Mouse (Mus musculus) hematopoietic stem cell, adult 5-6 weeks (primary cell): ENCODE measurements around the gene Foxo6. TPM values are rescaled to one million over a fixed set of nuclear protein-coding genes. Genes with fewer than 3 reads are reported as not detected.
A peak's percentile ranks its signal among the peaks of the same experiment; 100 is the strongest.

Experiments used
- ATAC-seq, 2 experiments: fragments of 125-278 bp in 1 of 2; replicated peaks in 1 of 2; 2 replicates each; pipeline ENCODE4 v1.8.0; 2016 to 2017; ENCODE audit warnings: inconsistent platforms in 2 of 2, mild to moderate bottlenecking in 2 of 2, moderate number of reproducible peaks in 2 of 2, low read depth in 1 of 2, moderate TSS enrichment in 1 of 2; ENCODE audit not compliant: low FRiP score in 2 of 2, poor library complexity in 2 of 2, severe bottlenecking in 2 of 2, insufficient read depth in 1 of 2, low TSS enrichment in 1 of 2
- total RNA-seq: library from RNA; stranded (forward); fragments of 172-1452, 232-1000 nt; gene quantifications from 2 replicates; pipeline ENCODE4 v1.2.3, GENCODE M21; 2017

The Foxo6 gene
- total RNA-seq, 1 experiment from 2014 or later = not detected

DNA sequence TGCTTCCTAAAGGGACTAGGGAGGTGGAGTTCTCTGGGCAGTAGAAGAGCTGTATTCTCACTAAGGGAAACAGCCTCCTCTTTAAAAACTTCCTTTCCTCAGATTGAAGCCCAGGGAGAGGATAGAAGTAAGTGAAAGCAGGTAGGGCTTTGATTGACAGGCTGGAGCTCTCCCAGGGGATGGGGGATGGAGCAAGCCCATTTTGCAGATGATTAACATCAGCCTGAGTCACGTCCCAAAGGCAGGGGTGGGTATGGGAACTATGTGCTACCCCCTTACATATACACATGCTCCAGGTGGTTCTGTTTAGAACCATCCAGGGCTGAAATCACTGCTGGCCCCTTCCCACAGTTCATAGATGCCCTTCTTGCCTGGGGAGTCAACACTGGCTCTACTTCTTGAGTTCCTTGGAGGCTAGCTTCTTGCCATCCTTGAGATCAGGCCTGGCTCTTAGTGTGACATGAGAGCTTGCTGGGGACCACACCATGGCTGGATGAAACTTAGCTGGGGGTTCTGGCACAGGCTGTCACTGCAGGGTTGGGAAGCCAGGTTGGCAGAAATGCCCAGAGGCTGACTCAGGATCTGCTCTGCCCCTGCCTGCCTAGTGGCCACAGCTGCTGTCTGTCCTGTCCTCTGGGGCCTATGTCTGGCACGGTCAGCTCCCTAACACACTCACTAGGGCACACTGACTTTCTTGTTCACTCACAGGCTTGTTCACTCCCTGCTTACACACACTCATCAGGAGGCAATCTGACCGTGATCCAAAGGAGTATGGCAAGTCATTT, 2.2 kb upstream of the Foxo6 start:
- ATAC-seq = no peak

- ATAC-seq = no peak
Measured at GRCm38 (mm10) chr4:120286761-120287241, 348 bp downstream of the Foxo6 start.

GRCm38 (mm10) chr4:120285730-120286129, 1.4 kb downstream of the Foxo6 start:
- no peak for ATAC-seq

GRCm38 (mm10) chr4:120285223-120285622, 1.9 kb downstream of the Foxo6 start:
- no peak for ATAC-seq

- no peak for ATAC-seq
Measured at GRCm38 (mm10) chr4:120284187-120284586, 3.0 kb downstream of the Foxo6 start.

- peak; percentile 51 to 63 for ATAC-seq
Measured at GRCm38 (mm10) chr4:120283141-120283540, 4.0 kb downstream of the Foxo6 start.

DNA sequence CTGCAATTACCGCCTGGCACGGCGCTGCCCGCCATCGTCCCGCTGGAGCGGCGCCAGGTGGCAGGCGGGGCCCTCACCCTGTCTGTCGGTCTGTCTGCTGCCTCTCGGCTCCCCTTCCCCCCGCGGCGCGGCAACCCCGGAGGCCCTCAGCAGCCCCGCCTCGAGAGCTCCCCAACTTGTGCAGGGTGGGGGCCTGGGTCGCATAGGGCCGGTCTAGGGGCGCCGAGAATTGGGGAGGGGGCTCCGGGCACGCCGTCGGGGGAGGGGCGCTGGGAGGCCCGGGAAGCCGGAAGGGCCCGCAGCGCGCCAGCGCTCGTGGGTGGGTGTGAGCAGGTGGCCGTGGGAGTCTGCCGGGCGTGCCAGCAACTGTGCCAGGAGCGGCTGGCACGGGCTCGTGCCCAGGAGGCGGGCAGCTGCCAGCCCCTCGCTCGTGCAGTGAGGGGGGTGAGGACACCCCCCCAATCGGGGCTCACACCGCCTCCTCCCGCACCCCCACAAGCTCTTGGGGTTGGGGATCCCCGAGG, 4.5 kb downstream of the Foxo6 start:
- no peak for ATAC-seq

GRCm38 (mm10) chr4:120281011-120281410, 6.1 kb downstream of the Foxo6 start:
- ATAC-seq = no peak

- ATAC-seq = no peak
Measured at GRCm38 (mm10) chr4:120280432-120280831, 6.7 kb downstream of the Foxo6 start.

DNA sequence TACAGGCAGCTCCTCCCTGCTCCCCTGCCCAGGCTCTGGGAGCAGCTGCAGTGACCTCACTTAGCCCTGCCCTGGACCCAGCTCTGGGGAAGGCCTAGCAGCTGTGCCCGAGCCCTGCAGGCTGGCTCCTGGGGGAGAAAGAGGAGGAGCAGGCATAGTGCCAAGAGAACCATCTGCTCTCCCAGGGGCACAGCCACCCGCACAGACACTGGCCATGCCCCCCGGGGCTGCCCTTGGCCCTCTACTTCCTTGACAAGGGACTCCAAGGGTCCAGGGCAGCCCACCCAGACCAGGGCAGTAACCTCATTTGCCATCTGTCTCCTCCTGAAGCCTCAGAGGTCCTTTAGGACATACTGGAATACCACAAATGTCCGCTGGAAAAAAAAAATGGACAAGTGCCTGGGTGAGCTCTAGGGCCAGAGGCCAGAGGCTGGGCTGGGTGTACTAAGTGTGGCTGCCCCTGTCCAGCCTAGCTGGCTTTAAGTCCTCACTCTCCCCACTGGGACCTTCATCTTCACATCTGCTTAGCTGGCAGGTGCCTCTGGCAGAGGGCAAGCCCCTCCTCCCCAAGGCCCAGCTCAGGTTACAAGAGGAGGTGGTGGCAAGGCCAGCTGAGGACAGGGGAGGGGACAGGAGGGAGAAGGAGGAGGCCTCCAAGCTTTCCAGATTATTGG, 9.8 kb downstream of the Foxo6 start:
- ATAC-seq = no peak

GRCm38 (mm10) chr4:120275487-120275886, 11.7 kb downstream of the Foxo6 start:
- no peak for ATAC-seq

DNA sequence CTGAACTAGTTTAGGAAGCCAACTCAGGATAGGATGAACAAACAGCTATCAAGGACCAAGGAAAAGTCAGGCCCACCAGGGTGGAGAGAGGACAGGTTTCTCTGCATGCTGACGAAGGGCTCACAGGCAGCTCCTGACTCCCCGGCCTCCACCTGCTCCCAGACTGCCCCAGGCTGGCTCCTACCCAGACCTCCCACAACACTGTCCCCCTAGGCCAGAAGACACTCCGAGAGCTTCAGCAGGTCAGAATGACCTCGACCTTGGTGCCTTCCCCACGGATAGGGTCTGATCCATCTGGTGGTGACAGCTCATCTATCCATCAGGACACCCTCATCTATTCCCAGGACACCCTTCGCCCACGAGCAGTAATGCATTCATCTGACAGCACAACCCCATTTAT, 13.6 kb downstream of the Foxo6 start:
- ATAC-seq = no peak

- ATAC-seq = no peak
Measured at GRCm38 (mm10) chr4:120271886-120272580, 15.1 kb downstream of the Foxo6 start.

- ATAC-seq = no peak
Measured at GRCm38 (mm10) chr4:120271208-120271607, 15.9 kb downstream of the Foxo6 start.

DNA sequence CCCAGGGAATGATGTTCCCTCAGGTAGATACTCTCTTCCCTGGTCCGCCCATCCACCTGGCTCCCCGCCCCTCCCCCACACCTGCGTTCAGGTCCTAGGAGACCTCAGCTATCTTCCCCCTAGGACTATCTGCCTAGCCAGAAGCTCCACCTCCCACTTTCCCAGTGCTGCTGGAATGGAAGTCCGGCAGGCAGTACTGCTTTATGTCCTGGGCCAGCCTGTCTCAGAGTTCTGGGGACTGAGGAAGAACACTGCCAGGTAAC, 16.3 kb downstream of the Foxo6 start:
- no peak for ATAC-seq

GRCm38 (mm10) chr4:120270148-120270936, 16.8 kb downstream of the Foxo6 start:
- ATAC-seq = no peak

DNA sequence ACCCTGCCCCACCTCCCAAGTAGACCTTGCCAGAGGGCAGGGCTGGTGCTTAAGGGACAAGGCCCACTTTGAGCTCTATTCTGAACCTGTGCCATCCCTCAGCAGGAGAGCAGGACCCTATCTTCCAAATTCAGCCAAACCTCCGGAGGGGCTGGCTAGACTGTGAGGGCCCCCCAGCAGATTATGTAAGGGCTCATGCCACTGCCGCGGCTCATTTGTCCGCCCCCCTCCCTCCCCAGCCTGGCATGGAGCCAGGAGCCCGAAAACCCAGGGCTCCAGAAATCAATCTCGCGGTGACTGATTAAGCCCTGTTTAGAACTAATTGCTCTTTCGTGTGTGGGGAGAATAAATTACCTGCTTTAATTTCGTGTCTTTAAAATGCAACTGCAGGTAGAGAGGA, 17.7 kb downstream of the Foxo6 start:
- no peak for ATAC-seq
